Mouse (Mus musculus) lung, embryonic 14.5 days (tissue): ENCODE measurements at regions not wholly inside any gene's neighbourhood (a gene's known extent, or its start where the extent isn't known, plus 50 kb on each side); places are given as distances from the start of the nearest gene placed in this dataset.

Experiments used
- ATAC-seq: fragments of 200-750 bp; cut with Nextera tagmentation; 2 replicates; pipeline ENCODE4 v1.8.0; 2017; ENCODE audit warnings: mild to moderate bottlenecking, moderate TSS enrichment, moderate library complexity; ENCODE audit not compliant: insufficient read depth
- DNase-seq: peaks from one replicate; pipeline ENCODE4 v3.0.0-alpha.2; 2015
- H3K27ac ChIP-seq: fragments of 300-500 bp; sonication (generic); 2 replicates; pipeline ENCODE4 v1.5.1; 2014; ENCODE audit warnings: low read depth, mild to moderate bottlenecking, moderate library complexity
- H3K27me3 ChIP-seq: fragments of 300-500 bp; sonication (generic); 2 replicates; pipeline ENCODE4 v1.6.1; 2014; ENCODE audit warnings: low read length, control low read depth; ENCODE audit not compliant: insufficient read depth
- H3K36me3 ChIP-seq: fragments of 300-500 bp; sonication (generic); 2 replicates; pipeline ENCODE4 v1.6.1; 2014; ENCODE audit warnings: control low read depth; ENCODE audit not compliant: insufficient read depth
- H3K4me1 ChIP-seq: fragments of 300-500 bp; sonication (generic); 2 replicates; pipeline ENCODE4 v1.6.1; 2014; ENCODE audit warnings: antibody characterized with exemption, control low read depth; ENCODE audit not compliant: insufficient read depth
- H3K4me2 ChIP-seq: fragments of 300-500 bp; sonication (generic); 2 replicates; pipeline ENCODE4 v1.6.1; 2014; ENCODE audit warnings: mild to moderate bottlenecking
- H3K4me3 ChIP-seq: fragments of 300-500 bp; sonication (generic); 2 replicates; pipeline ENCODE4 v1.5.1; 2014; ENCODE audit warnings: low read depth, low read length
- H3K9ac ChIP-seq: fragments of 300-500 bp; sonication (generic); 2 replicates; pipeline ENCODE4 v1.6.1; 2014
- H3K9me3 ChIP-seq: fragments of 300-500 bp; sonication (generic); 2 replicates; pipeline ENCODE4 v1.6.1; 2016; ENCODE audit warnings: low read depth, low read length, control low read depth
- CTCF ChIP-seq: IDR thresholded peaks from 2 replicates; pipeline ENCODE4 v1.5.1; 2016; ENCODE audit warnings: antibody characterized with exemption, low read depth
- WGBS: fragments of 180-500 bp; shearing (Covaris S2); extraction: QIAGEN DNeasy Blood & Tissue Kit; methylation state at CpG from one replicate; pipeline ENCODE4 v1.1.7; 2014; 5-methylcytosine and 5-hydroxymethylcytosine counted together

DNA sequence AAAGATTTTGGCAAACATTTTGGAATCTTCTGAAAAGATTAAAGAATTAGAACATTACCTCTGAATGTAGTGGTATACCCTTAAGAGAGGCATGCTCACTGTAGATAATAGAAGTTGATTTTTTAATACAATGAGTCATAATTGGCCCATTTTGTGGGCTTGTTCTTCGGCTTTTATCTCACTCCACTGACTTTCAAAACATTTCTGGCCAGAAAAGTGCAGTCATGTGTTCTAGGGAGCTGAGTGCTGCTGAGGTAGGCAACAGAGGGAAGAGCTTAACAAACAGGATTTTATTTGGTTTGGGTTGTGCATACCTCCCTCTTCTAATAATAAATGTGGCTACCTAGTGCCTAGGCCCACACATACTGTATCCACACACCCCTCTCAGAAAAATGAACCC is 150.1 kb upstream of the Tmtc4 start:
- H3K4me3 ChIP-seq, result no peak overlapping the region
- WGBS, result 35% methylated on average over 1 of the region's 1 CpGs
- H3K4me2 ChIP-seq, result no peak overlapping the region
- H3K9ac ChIP-seq, result no peak overlapping the region
- H3K36me3 ChIP-seq, result no peaks in the 10 kb centered on the region
- H3K27ac ChIP-seq, result no peak overlapping the region
- ATAC-seq (no peak), DNase-seq (no peak)
- no peaks in the 10 kb centered on the region for H3K9me3 ChIP-seq
- no peaks in the 10 kb centered on the region for H3K4me1 ChIP-seq
- TF ChIP-seq CTCF, result no peak
- H3K27me3 ChIP-seq, result no peaks in the 10 kb centered on the region

DNA sequence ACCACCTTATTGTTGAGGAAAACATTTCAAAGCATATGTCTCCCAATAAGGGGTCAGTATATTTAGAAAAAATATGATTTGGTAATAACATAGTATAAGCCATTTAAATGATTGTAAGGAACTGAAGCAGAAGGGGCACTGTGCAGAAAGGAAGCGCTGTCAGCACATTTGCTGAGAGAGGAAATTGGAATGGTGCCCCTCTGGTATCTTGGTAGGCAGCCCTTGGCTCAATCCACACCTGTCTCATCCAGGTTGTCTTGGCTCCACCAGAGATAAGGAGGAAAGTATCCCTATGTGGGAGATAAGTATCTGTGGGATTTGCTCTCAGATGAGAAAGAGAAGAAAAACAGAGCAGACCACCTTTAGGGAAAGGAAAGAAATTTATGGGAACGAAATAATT is 136.5 kb upstream of the Tmtc4 start:
- Histone ChIP-seq H3K9me3 (no peaks in the 10 kb centered on the region; the same call in 1 of the 2 replicates), H3K9ac (no peak overlapping the region), H3K36me3 (no peaks in the 10 kb centered on the region), H3K4me2 (no peak overlapping the region), H3K27me3 (no peaks in the 10 kb centered on the region), H3K27ac (no peak overlapping the region), H3K4me3 (no peak overlapping the region), H3K4me1 (no peaks in the 10 kb centered on the region)
- 79% methylated on average over 2 of the region's 2 CpGs for WGBS
- TF ChIP-seq CTCF, result no peak
- DNase-seq, result no peak
- no peak for ATAC-seq

DNA sequence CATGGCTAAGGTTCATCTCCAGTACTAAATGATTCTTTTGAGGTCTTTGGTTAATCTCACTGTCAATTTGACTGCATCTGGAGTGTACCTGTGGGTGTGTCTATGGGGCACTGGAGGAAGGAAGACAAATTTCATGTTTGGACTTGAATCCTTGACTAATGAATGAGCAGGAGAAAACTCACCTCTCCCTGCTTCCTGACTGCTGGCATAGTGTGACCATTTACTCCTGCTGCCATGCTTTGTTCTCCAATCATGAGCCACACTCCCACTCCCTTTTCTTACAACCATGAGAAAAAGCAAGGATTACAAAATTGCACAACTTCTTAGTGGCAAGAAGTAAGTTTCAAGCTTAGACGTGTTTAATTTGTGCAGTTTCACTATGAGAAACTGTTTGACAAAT is 132.5 kb upstream of the Tmtc4 start:
- Histone ChIP-seq H3K4me2 (no peak overlapping the region), H3K9ac (no peak overlapping the region), H3K27ac (no peak overlapping the region), H3K4me1 (no peaks in the 10 kb centered on the region), H3K4me3 (no peak overlapping the region), H3K27me3 (no peaks in the 10 kb centered on the region), H3K9me3 (no peaks in the 10 kb centered on the region), H3K36me3 (no peaks in the 10 kb centered on the region)
- no peak for DNase-seq
- TF ChIP-seq CTCF, result no peak
- ATAC-seq, result no peak
- WGBS, result 58% methylated on average over 1 of the region's 1 CpGs

DNA sequence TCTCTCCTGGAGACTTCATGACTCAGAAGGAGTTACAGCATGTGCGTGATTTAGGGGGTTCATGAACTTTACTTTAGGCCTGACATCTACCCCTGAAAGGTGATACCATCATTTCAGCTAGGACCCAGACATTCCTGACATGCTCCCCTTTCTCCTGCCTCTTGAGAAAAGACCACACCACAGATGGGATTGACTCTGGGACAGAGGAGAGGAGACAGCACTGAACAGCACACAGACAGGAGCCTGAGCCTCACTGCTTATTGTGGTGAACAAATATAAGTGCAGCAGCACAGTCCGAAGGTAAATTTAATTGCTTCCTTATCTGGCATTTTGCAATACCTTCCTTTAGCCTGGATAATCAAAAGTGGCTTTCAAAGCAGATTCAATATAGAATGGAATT is 126.7 kb upstream of the Tmtc4 start:
- no peak for TF ChIP-seq CTCF
- no peaks in the 10 kb centered on the region for H3K36me3 ChIP-seq
- no peak overlapping the region for H3K4me2 ChIP-seq
- no peak overlapping the region for H3K9ac ChIP-seq
- H3K27ac ChIP-seq, result no peak overlapping the region
- H3K4me3 ChIP-seq, result no peak overlapping the region
- H3K27me3 ChIP-seq, result no peaks in the 10 kb centered on the region
- DNase-seq (no peak), ATAC-seq (no peak)
- no peaks in the 10 kb centered on the region for H3K9me3 ChIP-seq
- WGBS, result 58% methylated on average over 2 of the region's 2 CpGs
- no peaks in the 10 kb centered on the region for H3K4me1 ChIP-seq

DNA sequence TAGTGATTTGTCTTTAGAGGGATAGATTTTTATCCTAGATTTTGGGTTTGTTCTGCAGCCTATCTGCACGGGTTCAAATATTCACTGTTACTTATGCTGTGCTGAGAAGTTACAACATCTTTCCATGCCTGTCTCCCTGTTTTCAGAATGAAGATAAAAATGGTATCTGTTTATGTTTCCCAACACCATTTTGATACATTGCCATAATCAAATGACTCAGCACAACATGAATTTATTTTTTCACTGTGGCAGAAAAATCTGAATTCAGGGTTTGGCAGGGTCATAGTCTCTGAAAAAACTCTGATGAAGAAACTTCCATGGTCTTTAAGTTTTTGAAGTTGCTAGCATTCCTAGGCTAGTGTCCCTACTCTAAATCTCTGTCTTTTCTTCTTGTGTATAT is 116.5 kb upstream of the Tmtc4 start:
- no peak for ATAC-seq
- H3K9ac ChIP-seq, result no peak overlapping the region
- TF ChIP-seq CTCF, result no peak
- H3K27ac ChIP-seq, result no peak overlapping the region
- no peak overlapping the region for H3K4me3 ChIP-seq
- H3K4me1 ChIP-seq, result no peaks in the 10 kb centered on the region
- DNase-seq, result no peak
- H3K36me3 ChIP-seq, result no peaks in the 10 kb centered on the region
- no peaks in the 10 kb centered on the region for H3K27me3 ChIP-seq
- WGBS, result 80% methylated on average over 1 of the region's 1 CpGs
- H3K9me3 ChIP-seq, result no peaks in the 10 kb centered on the region
- no peak overlapping the region for H3K4me2 ChIP-seq

DNA sequence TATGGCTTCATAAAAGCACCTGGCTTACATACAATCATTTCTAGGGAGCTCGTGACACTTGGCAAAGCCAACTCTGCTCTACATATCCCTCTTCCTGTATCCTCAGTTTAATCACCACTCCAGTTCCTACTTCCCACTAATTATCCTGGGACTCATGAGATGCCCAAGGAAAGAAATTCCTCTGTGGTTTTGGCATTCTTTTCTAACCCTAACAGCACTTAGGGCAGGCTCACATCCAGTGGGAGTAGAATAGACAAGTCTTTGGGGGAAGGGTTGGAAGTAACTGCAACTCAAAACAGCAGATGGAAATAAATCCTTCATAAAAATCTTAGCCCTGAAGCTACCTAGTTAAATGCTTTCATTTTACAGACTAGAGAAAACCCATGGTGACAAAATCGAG is 112.3 kb upstream of the Tmtc4 start:
- DNase-seq, result no peak
- H3K4me2 ChIP-seq, result no peak overlapping the region
- no peak for ATAC-seq
- no peak overlapping the region for H3K9ac ChIP-seq
- 79% methylated on average over 2 of the region's 2 CpGs for WGBS
- TF ChIP-seq CTCF, result no peak
- H3K27ac ChIP-seq, result no peak overlapping the region
- H3K36me3 ChIP-seq, result no peaks in the 10 kb centered on the region
- no peaks in the 10 kb centered on the region for H3K9me3 ChIP-seq
- H3K27me3 ChIP-seq, result no peaks in the 10 kb centered on the region
- no peak overlapping the region for H3K4me3 ChIP-seq
- H3K4me1 ChIP-seq, result no peaks in the 10 kb centered on the region

DNA sequence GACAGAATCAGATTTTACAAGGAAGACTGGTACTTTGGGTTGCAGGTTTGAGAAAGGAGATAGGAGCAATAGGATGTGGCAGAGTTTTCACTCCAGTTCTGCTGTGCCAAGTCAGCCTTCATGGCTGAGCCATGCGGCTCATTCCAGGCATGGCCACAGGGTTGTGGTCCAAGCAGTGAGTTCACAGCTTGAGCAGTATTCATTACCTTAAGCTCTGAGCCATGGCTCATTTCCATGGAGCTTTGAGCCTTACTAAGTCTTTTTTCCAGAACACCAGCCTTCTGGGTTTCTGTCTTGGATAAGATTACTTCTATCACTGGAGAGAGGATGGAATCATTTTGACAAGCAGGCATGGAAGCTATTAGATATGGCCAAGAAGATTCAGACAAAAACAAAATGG is 98.2 kb upstream of the Tmtc4 start:
- no peak overlapping the region for H3K4me2 ChIP-seq
- TF ChIP-seq CTCF, result no peak
- 93% methylated on average over 1 of the region's 1 CpGs for WGBS

DNA sequence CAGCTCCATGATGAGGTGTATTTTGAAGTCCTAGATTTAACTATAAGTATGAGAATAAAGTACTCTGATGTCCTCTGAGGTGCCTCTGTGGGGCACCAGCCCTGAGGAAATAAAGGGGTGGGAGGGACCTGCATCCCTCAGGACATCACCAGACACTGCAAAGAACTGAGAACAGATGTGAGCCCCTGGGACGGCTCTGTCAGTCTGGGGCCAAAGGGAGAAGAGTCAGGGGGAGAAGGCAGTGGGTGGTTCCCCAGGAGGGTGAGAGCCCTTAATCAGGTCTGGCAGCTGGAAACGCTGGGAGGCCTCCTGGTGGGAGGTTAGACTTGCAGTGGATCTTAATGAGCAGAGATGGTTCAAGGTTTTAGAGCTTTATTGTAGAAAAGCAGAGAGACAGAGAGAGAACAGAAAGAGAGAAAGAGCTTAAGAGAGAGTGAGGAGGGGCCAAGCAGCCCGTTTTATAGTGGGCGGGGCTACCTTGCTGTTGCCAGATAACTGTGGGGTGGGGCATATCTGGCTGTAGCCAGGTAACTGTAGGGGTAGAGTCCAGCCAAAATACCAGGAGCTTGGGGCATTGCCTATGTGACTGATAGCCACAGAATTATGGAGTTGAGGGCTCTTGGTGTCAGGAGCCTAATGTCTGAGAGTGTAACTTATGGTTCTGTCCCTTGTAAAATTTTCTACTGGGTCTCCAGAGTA is 97.3 kb upstream of the Tmtc4 start:
- Histone ChIP-seq H3K4me1 (no peaks in the 10 kb centered on the region), H3K4me3 (no peak overlapping the region), H3K27ac (no peak overlapping the region), H3K36me3 (no peaks in the 10 kb centered on the region), H3K9me3 (no peaks in the 10 kb centered on the region), H3K4me2 (no peak overlapping the region), H3K9ac (no peak overlapping the region), H3K27me3 (no peaks in the 10 kb centered on the region)
- DNase-seq (no peak), ATAC-seq (no peak)
- 34% methylated on average over 4 of the region's 4 CpGs for WGBS
- TF ChIP-seq CTCF, result no peak

More for the DNA sequence above, 98.2 kb upstream of the Tmtc4 start:
- Histone ChIP-seq H3K27ac (no peak overlapping the region), H3K9me3 (no peaks in the 10 kb centered on the region), H3K36me3 (no peaks in the 10 kb centered on the region), H3K27me3 (no peaks in the 10 kb centered on the region), H3K9ac (no peak overlapping the region), H3K4me3 (no peak overlapping the region), H3K4me1 (no peaks in the 10 kb centered on the region)
- DNase-seq (no peak), ATAC-seq (no peak)
